Mouse (Mus musculus) G1E (cell line): ENCODE data around the gene Rwdd2b. TPM values are rescaled to one million over a fixed set of nuclear protein-coding genes. Genes with fewer than 3 reads are reported as not detected.

ENCODE experiments used
- ATAC-seq: 2 replicates; pipeline ENCODE4 v1.8.0; 2016; ENCODE audit warnings: mild to moderate bottlenecking; ENCODE audit not compliant: insufficient number of reproducible peaks, poor library complexity, low FRiP score, severe bottlenecking; ENCODE audit errors: extremely low read depth
- DNase-seq: peaks from one replicate; pipeline ENCODE4 v3.0.0; 2012; ENCODE audit warnings: low spot score
- H3K27me3 ChIP-seq: 2 replicates; pipeline ENCODE4 v1.6.1; 2012; ENCODE audit warnings: mild to moderate bottlenecking, low read length, inconsistent platforms; ENCODE audit not compliant: insufficient read depth
- H3K36me3 ChIP-seq: replicated peaks from 2 replicates; pipeline ENCODE3; 2012; ENCODE audit warnings: mild to moderate bottlenecking, inconsistent platforms
- H3K4me1 ChIP-seq: 2 replicates; pipeline ENCODE4 v1.6.1; 2012; ENCODE audit warnings: low read depth, low read length, inconsistent platforms, mixed read lengths; ENCODE audit not compliant: insufficient read depth
- H3K4me3 ChIP-seq: 2 replicates; pipeline ENCODE4 v1.5.1; 2012; ENCODE audit warnings: low read depth, mild to moderate bottlenecking, inconsistent platforms, low read length, moderate library complexity, mixed read lengths
- H3K9me3 ChIP-seq: replicated peaks from 2 replicates; pipeline ENCODE4 v1.6.1; 2012; ENCODE audit warnings: inconsistent platforms
- CTCF ChIP-seq: IDR thresholded peaks from 2 replicates; pipeline ENCODE4 v1.5.1; 2012; ENCODE audit warnings: low read depth, low read length, inconsistent platforms, mixed read lengths
- GATA1 ChIP-seq: IDR thresholded peaks from 2 replicates; pipeline ENCODE4 v1.6.1; 2012; ENCODE audit warnings: borderline replicate concordance, low read length, inconsistent platforms, mixed read lengths
- GATA2 ChIP-seq: IDR thresholded peaks from 2 replicates; pipeline ENCODE4 v1.6.1; 2012; ENCODE audit warnings: low read depth, low read length, inconsistent platforms, borderline replicate concordance
- POLR2AphosphoS5 ChIP-seq: IDR thresholded peaks from 2 replicates; pipeline ENCODE4 v1.6.1; 2012; ENCODE audit warnings: low read depth, low read length, inconsistent platforms; ENCODE audit not compliant: insufficient replicate concordance
- TAL1 ChIP-seq: conservative IDR thresholded peaks from 2 replicates; pipeline ENCODE4 v1.6.1; 2012; ENCODE audit warnings: low read depth, low read length, inconsistent platforms, mixed read lengths
- polyA plus RNA-seq: library from polyadenylated mRNA; stranded (reverse); fragments of >175 nt; gene quantifications from 2 replicates; pipeline ENCODE4 v1.2.3, GENCODE M21; 2012
- total RNA-seq, 2 experiments: library from RNA; stranded (forward) in 1 of 2; stranded (reverse) in 1 of 2; fragments of 200-1000 nt in 1 of 2; fragments of >200 nt in 1 of 2; fragmentation: Nextera tagmentation in 1 of 2; gene quantifications; 2 replicates each; pipeline ENCODE4 v1.2.3; 2014 to 2017

The Rwdd2b gene
- total and polyA plus RNA-seq, 3 experiments: 1.3 to 12.3 (median 2.6) TPM

- peak; percentile 73 for ATAC-seq
- Histone ChIP-seq H3K27me3 (no peaks in the 10 kb centered on the region), H3K4me1 (peaks cover 6% of the 10 kb centered on the region; the same call in 1 of the 2 replicates), H3K4me3 (no peak overlapping the region), H3K9me3 (no peaks in the 10 kb centered on the region), H3K36me3 (peaks cover 79% of the 10 kb centered on the region)
- DNase-seq: peak; percentile 50
- TF ChIP-seq GATA1 (no peak), CTCF (peak; percentile 69), TAL1 (no peak)
These were observed 46.4 kb downstream of the Rwdd2b start for GRCm38 (mm10) chr16:87393813-87394548.

- Histone ChIP-seq H3K27me3 (no peaks in the 10 kb centered on the region), H3K36me3 (peaks cover 70% of the 10 kb centered on the region), H3K4me1 (no peaks in the 10 kb centered on the region), H3K4me3 (no peak overlapping the region), H3K9me3 (no peaks in the 10 kb centered on the region)
- no peak for TF ChIP-seq GATA1
- TF ChIP-seq TAL1: no peak
- no peak for TF ChIP-seq POLR2AphosphoS5
- no peak for TF ChIP-seq GATA2
- no peak for TF ChIP-seq CTCF
- ATAC-seq (no peak), DNase-seq (no peak)
These were observed 52.9 kb downstream of the Rwdd2b start for GRCm38 (mm10) chr16:87387444-87387977.

GRCm38 (mm10) chr16:87384366-87384765 lies 56.0 kb downstream of the Rwdd2b start:
- ATAC-seq: no peak
- no peak for TF ChIP-seq TAL1
- TF ChIP-seq POLR2AphosphoS5: no peak
- no peak for TF ChIP-seq GATA1
- no peak for TF ChIP-seq GATA2
- TF ChIP-seq CTCF: no peak

More at GRCm38 (mm10) chr16:87384366-87384765, 56.0 kb downstream of the Rwdd2b start:
- no peak for DNase-seq
- Histone ChIP-seq H3K9me3 (no peaks in the 10 kb centered on the region), H3K4me3 (no peak overlapping the region), H3K4me1 (no peaks in the 10 kb centered on the region), H3K27me3 (no peaks in the 10 kb centered on the region), H3K36me3 (peaks cover 87% of the 10 kb centered on the region)

Other genes with a start within 250 kb of the Rwdd2b start
- 29.2 and 32.9 TPM in 2 replicates for gene N6amt1, start 86.4 kb downstream of the Rwdd2b start, total RNA-seq (2014; fragmentation: Nextera tagmentation)
- 12.4 and 13.0 TPM in 2 replicates for gene N6amt1, start 86.4 kb downstream of the Rwdd2b start, total RNA-seq (2017)
- 7.3 and 7.6 TPM in 2 replicates for gene N6amt1, start 86.4 kb downstream of the Rwdd2b start, polyA plus RNA-seq
- 34.9 and 40.6 TPM in 2 replicates for gene Ltn1, start 8.0 kb downstream of the Rwdd2b start, total RNA-seq (2014; fragmentation: Nextera tagmentation)
- gene Ltn1, start 8.0 kb downstream of the Rwdd2b start, total RNA-seq (2017): 26.5 and 26.9 TPM in 2 replicates
- 2.4 and 3.2 TPM in 2 replicates for gene Ltn1, start 8.0 kb downstream of the Rwdd2b start, polyA plus RNA-seq
- 85.6 and 86.5 TPM in 2 replicates for gene Usp16, start 14.1 kb upstream of the Rwdd2b start, total RNA-seq (2014; fragmentation: Nextera tagmentation)
- gene Usp16, start 14.1 kb upstream of the Rwdd2b start, total RNA-seq (2017): 59.0 and 76.1 TPM in 2 replicates
- gene Usp16, start 14.1 kb upstream of the Rwdd2b start, polyA plus RNA-seq: 14.2 and 15.5 TPM in 2 replicates
- 275 and 322 TPM in 2 replicates for gene Cct8, start 55.3 kb upstream of the Rwdd2b start, total RNA-seq (2014; fragmentation: Nextera tagmentation)
- 616 and 806 TPM in 2 replicates for gene Cct8, start 55.3 kb upstream of the Rwdd2b start, total RNA-seq (2017)
- 112 and 127 TPM in 2 replicates for gene Cct8, start 55.3 kb upstream of the Rwdd2b start, polyA plus RNA-seq
- gene Map3k7cl, start 112.8 kb upstream of the Rwdd2b start, total RNA-seq (2014; fragmentation: Nextera tagmentation): not detected in 2 replicates
- 0.16 TPM in 1 of 2 replicates, not detected in the other for gene Map3k7cl, start 112.8 kb upstream of the Rwdd2b start, total RNA-seq (2017)
- gene Map3k7cl, start 112.8 kb upstream of the Rwdd2b start, polyA plus RNA-seq: not detected in 2 replicates